Mouse (Mus musculus): ENCODE results near the gene Nfic.

The Nfic gene

GRCm38 (mm10) chr10:81416581-81417226, 38.7 kb downstream of the Nfic start:
- peak; percentile 85 to 89 for DNase-seq

GRCm38 (mm10) chr10:81415549-81416310, 39.7 kb downstream of the Nfic start:
- DNase-seq, result no peak

- DNase-seq, result no peak
Measured at GRCm38 (mm10) chr10:81415146-81415545, 40.3 kb downstream of the Nfic start.

GRCm38 (mm10) chr10:81414682-81415081, 40.8 kb downstream of the Nfic start:
- peak in 1 of 2 experiments; percentile 70 for DNase-seq

GRCm38 (mm10) chr10:81413310-81414261, 41.8 kb downstream of the Nfic start:
- peak; percentile 93 for DNase-seq

GRCm38 (mm10) chr10:81412586-81413309, 42.7 kb downstream of the Nfic start:
- peak in 1 of 2 experiments; percentile 42 for DNase-seq

- DNase-seq, result peak; percentile 86 to 90
Measured at GRCm38 (mm10) chr10:81411471-81412400, 43.7 kb downstream of the Nfic start.

GRCm38 (mm10) chr10:81410981-81411380, 44.5 kb downstream of the Nfic start:
- peak in 1 of 2 experiments; percentile 56 for DNase-seq

- peak in 1 of 2 experiments; percentile 75 for DNase-seq
Measured at GRCm38 (mm10) chr10:81410350-81410749, 45.1 kb downstream of the Nfic start.

- DNase-seq, result no peak
Measured at GRCm38 (mm10) chr10:81409330-81409729, 46.1 kb downstream of the Nfic start.

- DNase-seq, result peak; percentile 91
Measured at GRCm38 (mm10) chr10:81408871-81409291, 46.6 kb downstream of the Nfic start.

- DNase-seq, result no peak
Measured at GRCm38 (mm10) chr10:81408424-81408729, 47.1 kb downstream of the Nfic start.

- peak; percentile 89 to 92 for DNase-seq
Measured at GRCm38 (mm10) chr10:81407539-81408423, 47.7 kb downstream of the Nfic start.

GRCm38 (mm10) chr10:81406504-81407440, 48.7 kb downstream of the Nfic start:
- no peak for DNase-seq

GRCm38 (mm10) chr10:81405588-81406201, 49.7 kb downstream of the Nfic start:
- DNase-seq, result peak in 1 of 2 experiments; percentile 77

- DNase-seq, result no peak
Measured at GRCm38 (mm10) chr10:81404720-81405119, 50.7 kb downstream of the Nfic start.

GRCm38 (mm10) chr10:81404082-81404481, 51.4 kb downstream of the Nfic start:
- no peak for DNase-seq

- no peak for DNase-seq
Measured at GRCm38 (mm10) chr10:81403511-81403910, 51.9 kb downstream of the Nfic start.
